Mouse (Mus musculus) frontal cortex, adult 2 months (tissue): ENCODE data around the gene Camk1g. TPM values are rescaled to one million over a fixed set of nuclear protein-coding genes. Genes with fewer than 3 reads are reported as not detected.

Source experiments
- DNase-seq, 2 experiments: peaks; one replicate each; pipeline ENCODE4 v3.0.0; 2022; ENCODE audit warnings: low spot score in 1 of 2; ENCODE audit errors: extremely low spot score in 1 of 2
- polyA plus RNA-seq: library from polyadenylated mRNA; depleted of rRNA; stranded (reverse); fragments of >200 nt; gene quantifications from 2 replicates; pipeline ENCODE4 v1.2.3, GENCODE M21; 2012; rRNA removed

The Camk1g gene
- polyA plus RNA-seq, 1 experiment: 28.4 TPM

DNA sequence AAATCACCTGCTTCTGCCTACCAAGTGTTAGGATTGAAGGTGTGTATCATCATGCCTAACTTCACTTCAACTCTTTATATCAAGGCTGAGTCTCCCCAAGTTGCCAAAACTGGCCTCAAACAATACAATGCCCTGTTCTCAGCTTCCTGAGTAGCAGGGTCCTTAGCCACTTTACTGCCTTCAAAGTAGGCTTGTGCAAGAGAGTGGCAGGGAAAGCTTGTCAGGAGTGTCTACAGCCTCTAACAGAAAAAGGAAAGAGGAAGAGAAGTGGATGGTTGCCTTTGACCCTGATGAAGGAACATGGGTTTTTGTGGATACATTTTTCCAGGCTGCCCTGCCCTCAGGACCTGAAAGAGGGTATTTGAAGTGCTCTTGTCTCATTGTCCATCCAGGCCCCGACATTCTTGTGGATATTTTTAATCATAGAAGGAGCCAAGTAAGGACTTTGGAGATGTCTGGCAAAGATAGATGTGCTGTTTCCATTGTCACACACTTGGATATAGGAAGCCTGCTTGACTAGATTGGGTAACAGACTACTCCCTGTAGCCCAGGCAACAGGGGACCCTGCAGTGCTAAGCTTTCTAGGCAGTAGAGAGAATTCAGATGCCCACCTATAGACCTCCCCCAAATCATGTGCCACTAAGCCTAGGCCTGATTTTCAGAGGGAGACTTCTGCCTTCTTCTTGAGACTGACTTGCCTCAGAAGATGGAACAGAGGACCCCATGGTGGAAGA, 60.1 kb downstream of the Camk1g start:
- DNase-seq: no peak

DNA sequence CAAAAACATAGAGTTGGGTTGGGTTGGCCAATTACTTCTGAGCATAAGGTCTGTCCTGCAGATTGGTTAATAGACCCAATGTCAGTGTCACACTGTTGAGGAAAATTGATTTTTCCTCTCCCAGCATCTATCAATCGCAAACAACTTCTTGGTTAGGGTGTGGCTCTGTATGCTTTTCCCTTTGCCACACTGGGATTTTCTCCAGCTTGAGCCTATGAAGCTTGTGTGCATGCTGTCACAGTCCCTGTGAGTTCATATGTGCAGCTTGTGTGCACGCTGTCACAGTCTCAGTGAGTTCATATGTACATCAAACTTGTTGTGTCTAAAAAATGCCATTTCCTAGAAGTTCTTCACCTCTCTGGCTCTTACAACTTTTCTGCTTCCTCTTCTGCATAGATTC, 63.3 kb downstream of the Camk1g start:
- no peak for DNase-seq

DNA sequence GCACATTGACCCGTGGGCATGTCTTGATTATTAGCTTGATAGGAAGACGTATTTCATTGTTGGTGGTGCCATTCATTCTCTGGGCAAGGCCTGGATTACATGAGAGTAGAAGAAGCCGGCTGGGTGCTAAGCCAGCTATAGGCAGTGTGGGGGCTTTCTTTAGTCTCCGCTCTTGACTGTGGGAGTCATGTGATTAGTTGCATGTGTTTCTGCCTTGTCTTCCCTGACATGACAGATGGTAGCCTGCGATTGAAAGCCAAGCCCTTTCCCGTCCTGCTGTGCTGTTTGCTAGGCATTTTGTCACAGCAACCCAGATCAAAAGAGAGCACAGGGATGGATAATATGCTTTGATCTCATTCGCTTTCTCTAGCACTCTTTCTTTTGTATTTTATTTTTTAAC, 64.7 kb downstream of the Camk1g start:
- DNase-seq: no peak

DNA sequence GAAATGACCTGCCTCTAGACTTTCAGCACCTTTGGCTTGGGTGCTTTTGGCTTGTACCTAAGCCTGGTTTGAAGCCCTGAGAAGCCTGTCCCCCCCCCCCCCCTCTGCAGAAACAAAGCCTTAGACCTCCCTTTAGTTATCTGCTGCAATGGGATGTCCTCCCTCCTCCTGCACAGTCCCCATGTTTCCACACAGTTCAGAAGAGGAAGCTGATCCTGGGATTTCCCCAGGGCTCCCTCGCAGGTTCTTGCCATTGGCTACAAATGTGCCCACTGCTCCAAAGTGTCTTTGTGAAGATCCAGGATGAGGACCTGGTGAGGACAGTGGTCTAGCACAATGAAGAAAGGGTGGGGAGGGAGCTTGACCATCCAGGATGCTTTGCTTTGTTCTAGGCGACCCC, 67.0 kb downstream of the Camk1g start:
- DNase-seq: no peak

DNA sequence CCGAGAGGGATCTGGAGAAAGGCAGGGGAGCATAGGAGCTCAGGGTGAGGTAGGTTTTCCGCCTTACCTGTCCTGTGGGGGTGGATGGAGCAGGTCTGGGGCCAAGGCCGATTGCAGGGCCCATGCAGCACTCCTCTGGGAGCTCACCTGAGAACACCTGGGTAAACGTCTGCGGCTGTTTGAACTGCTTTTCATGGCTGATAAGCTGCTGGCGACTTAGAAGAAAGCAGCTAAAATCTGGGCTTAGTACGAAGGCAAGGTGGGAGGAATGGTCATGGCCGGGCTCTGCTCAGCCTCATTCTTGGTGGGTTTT, 68.0 kb downstream of the Camk1g start:
- no peak for DNase-seq

DNA sequence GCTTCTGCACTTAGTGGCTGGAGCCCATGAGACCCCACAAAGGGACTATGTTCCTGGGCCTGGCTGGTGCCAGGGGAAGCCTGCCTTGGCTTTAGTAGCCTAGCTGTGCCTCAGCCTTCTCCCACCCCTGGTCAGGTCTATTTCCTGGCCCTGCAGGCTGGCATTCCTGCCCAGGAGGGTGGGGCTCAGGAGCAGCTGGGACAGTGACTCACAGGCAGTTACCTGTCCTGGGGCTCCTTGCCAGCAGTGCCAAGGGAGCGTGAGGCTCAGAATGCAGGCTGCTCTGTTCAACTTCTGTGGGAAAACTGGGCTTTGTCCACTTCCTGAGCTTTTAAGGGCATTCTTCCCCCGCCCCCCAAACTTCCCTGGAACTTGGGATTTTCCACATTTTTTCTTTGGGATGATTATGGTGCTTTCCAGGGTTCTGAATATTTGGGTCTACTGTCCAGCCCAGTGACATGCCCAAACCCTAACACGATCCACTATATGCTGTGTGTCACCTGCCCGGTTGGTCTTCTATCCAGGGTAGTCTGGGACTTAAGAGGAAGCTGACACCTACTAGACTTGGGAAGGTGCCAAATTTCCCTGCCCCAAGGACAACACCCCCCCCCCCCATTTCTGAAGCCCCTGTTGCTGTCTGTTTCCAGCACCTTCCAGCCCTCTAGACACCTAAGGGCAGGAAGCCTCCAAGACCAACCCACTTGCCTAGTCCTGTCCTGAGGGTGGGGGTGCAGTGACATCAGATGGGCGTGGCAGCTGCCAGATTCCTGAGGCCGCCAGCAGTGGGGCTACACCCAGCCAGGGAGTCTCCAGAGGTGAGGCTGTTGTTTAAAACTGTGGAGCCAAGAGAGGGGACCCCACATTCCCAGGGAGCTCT, 68.6 kb downstream of the Camk1g start:
- DNase-seq: no peak

DNA sequence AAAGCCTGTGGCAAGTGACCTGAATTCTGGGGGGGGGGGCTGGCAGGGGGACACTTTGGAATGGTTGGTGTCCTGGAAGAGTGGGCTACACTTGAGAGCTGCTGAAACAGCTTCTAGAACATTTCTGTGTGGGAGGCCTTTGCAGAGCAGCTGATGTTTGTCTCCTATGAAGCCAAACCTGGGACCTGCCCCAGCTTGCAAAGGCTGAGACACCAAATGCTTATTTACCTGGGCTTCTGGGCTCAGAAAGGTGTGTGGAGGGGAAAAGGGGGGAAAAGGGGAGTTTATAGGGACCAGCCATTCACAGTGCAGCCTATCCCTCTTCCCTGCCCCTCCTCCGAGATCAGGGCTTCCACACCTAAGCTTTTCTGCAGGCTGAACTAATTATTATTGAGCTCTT, 70.1 kb downstream of the Camk1g start:
- DNase-seq: no peak

DNA sequence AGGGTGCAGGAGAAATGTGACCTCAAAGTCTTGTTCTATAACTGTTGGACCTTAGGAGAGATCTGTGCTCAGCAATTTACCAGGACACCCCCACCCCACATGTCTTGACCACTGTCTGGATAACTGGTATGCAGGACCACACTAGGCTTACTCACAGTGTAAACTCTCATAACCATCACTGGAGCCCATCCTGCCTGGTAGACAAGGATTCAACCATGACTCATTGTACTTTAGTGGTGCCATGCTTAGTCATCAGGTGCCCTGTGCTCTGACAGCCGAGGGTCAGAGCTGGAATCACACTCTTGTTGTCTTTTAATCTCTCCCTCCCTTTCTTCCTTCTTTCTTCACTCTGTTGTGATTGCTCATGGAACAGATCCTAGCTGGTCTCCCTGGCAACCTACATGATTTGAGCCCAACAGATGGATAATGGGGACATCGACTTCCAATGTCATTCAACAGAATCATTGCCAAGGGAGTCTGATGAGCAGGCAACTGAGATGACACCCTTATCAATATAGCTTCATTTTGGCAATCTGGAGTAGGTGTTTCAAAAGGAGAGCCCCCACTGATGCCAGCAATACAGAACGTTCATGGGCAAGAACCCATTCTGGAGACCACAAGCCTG, 71.8 kb downstream of the Camk1g start:
- peak in 1 of 2 experiments; percentile 16 for DNase-seq

Other genes starting within 250 kb of the Camk1g start
- gene Diexf, start 240.0 kb downstream of the Camk1g start, polyA plus RNA-seq: 17.9 and 18.5 TPM in 2 replicates
- 0.84 and 1.9 TPM in 2 replicates for gene Irf6, start 217.2 kb downstream of the Camk1g start, polyA plus RNA-seq
- 3.6 and 4.8 TPM in 2 replicates for gene A130010J15Rik, start 202.3 kb downstream of the Camk1g start, polyA plus RNA-seq
- gene Traf3ip3, start 168.6 kb downstream of the Camk1g start, polyA plus RNA-seq: 1.00 and 1.6 TPM in 2 replicates
- 0.99 and 1.0 TPM in 2 replicates for gene Lamb3, start 162.6 kb downstream of the Camk1g start, polyA plus RNA-seq
- 18.0 and 21.0 TPM in 2 replicates for gene Hsd11b1, start 106.2 kb downstream of the Camk1g start, polyA plus RNA-seq
- 21.5 and 22.6 TPM in 2 replicates for gene G0s2, start 97.1 kb downstream of the Camk1g start, polyA plus RNA-seq